Mouse (Mus musculus) stomach, postnatal 0 days (tissue): ENCODE data around the gene Dnajc16.

Experiments
- CTCF ChIP-seq: IDR thresholded peaks from 2 replicates; pipeline ENCODE4 v1.5.1; 2016; ENCODE audit warnings: antibody characterized with exemption, low read depth, mild to moderate bottlenecking, moderate library complexity
- EP300 ChIP-seq: optimal IDR thresholded peaks from 2 replicates; pipeline ENCODE3; 2016; ENCODE audit warnings: antibody characterized with exemption

GRCm38 (mm10) chr4:141771823-141772222, 18.9 kb downstream of the Dnajc16 start:
- no peak for TF ChIP-seq CTCF
- TF ChIP-seq EP300 = no peak
